Mouse (Mus musculus) hindbrain, embryonic 10.5 days (tissue): Measurements from ENCODE around the gene Usp2. TPM values are rescaled to one million over a fixed set of nuclear protein-coding genes. Genes with fewer than 3 reads are reported as not detected.

Experiments used
- DNase-seq: peaks from one replicate; pipeline ENCODE4 v3.0.0-alpha.2; 2017; ENCODE audit warnings: low spot score
- H3K27ac ChIP-seq: fragments of 300-500 bp; sonication (generic); 2 replicates; pipeline ENCODE4 v1.5.1; 2016; ENCODE audit warnings: mild to moderate bottlenecking, moderate library complexity
- H3K27me3 ChIP-seq: fragments of 300-500 bp; sonication (generic); 2 replicates; pipeline ENCODE4 v1.6.1; 2016; ENCODE audit warnings: mild to moderate bottlenecking; ENCODE audit not compliant: poor library complexity, insufficient read depth, severe bottlenecking
- H3K36me3 ChIP-seq: fragments of 300-500 bp; sonication (generic); 2 replicates; pipeline ENCODE4 v1.6.1; 2016; ENCODE audit warnings: mild to moderate bottlenecking, moderate library complexity
- H3K4me1 ChIP-seq: fragments of 300-500 bp; sonication (generic); replicated peaks from 2 replicates; pipeline ENCODE4 v1.6.1; 2016; ENCODE audit warnings: mild to moderate bottlenecking
- H3K4me3 ChIP-seq: fragments of 300-500 bp; sonication (generic); 2 replicates; pipeline ENCODE4 v1.5.1; 2016; ENCODE audit warnings: mild to moderate bottlenecking, moderate library complexity
- H3K9me3 ChIP-seq: fragments of 300-500 bp; sonication (generic); 2 replicates; pipeline ENCODE4 v1.6.1; 2016; ENCODE audit warnings: mild to moderate bottlenecking, moderate library complexity
- WGBS: fragments of 180-500 bp; shearing (Covaris S2); methylation state at CpG from one replicate; pipeline ENCODE4 v1.1.7; 2016; 5-methylcytosine and 5-hydroxymethylcytosine counted together
- polyA plus RNA-seq: library from polyadenylated mRNA; unstranded; fragments of >200 nt; fragmentation: Nextera tagmentation; extraction: Ambion mirVana; gene quantifications from 2 replicates; pipeline ENCODE4 v1.2.1, GENCODE M21; 2016

The Usp2 gene
- polyA plus RNA-seq, 1 experiment from 2014 or later: 13.5 TPM

DNA sequence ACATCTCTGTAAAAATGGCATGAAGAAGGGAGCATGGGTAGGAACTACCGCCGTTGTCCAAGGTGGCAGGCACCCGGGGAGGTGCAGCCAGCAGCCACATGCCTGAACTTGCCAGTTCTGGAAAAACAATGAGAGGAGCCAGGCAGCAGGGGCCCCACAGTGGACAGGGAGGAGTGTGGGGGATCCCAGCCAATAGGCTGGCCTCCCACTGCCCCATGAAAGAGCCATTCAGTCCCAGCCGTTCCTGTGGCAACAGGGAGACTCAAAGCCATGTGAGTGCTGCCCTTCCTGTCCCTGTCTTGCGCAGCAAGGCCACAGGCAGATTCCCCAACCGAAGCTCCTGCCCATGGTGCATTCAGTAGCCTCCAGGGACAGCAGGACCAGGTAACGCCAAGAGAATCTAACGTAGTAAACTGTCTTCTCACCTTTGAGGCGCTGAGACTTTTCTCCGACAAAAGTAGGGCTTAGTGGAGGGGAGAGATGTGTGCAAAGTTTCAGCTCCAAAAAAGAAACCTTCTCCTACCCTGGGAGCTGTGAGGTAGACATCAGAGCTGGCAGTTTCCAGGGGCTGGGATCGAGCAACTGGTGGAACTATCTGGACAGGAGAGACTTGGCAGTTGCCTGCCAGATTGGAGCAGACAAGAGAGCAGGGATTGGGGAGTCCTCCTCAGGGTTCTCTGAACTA is 5.2 kb downstream of the Usp2 start:
- H3K4me1 ChIP-seq: peaks cover 87% of the 10 kb centered on the region
- 17% methylated on average over 11 of the region's 11 CpGs for WGBS

DNA sequence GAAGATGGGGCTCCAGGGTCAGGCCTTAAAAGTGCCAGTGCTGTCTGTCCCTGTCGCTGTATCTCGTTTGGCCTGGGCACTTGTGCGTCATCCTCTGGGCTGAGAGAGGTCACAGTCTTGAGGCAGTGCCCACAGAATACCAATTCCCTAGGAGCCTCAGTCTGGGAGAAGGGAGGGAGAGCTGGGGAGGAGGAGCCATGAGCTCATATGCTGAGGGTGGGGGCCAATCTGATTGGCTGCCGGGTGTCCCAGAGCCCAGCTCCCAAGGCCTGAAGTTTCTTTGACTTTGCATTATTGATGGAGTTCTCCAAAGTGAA is 5.7 kb downstream of the Usp2 start:
- Histone ChIP-seq H3K4me1 (peaks cover 85% of the 10 kb centered on the region), H3K36me3 (0 out of 2 replicates have a peak, but pooled peaks cover 7% of the 10 kb centered on the region), H3K27ac (peak overlapping the region; percentile 88), H3K27me3 (peaks cover 54% of the 10 kb centered on the region), H3K4me3 (peak overlapping the region; percentile 39), H3K9me3 (no peaks in the 10 kb centered on the region)
- DNase-seq: peak; percentile 62
- 18% methylated on average over 4 of the region's 4 CpGs for WGBS

More for the DNA sequence above, 5.2 kb downstream of the Usp2 start:
- H3K9me3 ChIP-seq: no peaks in the 10 kb centered on the region
- H3K36me3 ChIP-seq: 0 out of 2 replicates have a peak, but pooled peaks cover 7% of the 10 kb centered on the region
- peak; percentile 82 for DNase-seq
- peaks cover 52% of the 10 kb centered on the region for H3K27me3 ChIP-seq
- H3K4me3 ChIP-seq: peak overlapping the region; percentile 39
- peak overlapping the region; percentile 88 for H3K27ac ChIP-seq

- Histone ChIP-seq H3K36me3 (0 out of 2 replicates have a peak, but pooled peaks cover 7% of the 10 kb centered on the region), H3K27ac (peak overlapping the region; percentile 88), H3K9me3 (no peaks in the 10 kb centered on the region), H3K27me3 (peaks cover 52% of the 10 kb centered on the region), H3K4me3 (peak overlapping the region; percentile 39), H3K4me1 (peaks cover 79% of the 10 kb centered on the region)
- WGBS: 54% methylated on average over 5 of the region's 5 CpGs
- DNase-seq: no peak
Measured at GRCm38 (mm10) chr9:44073115-44073514, 6.3 kb downstream of the Usp2 start.

- Histone ChIP-seq H3K9me3 (no peaks in the 10 kb centered on the region), H3K4me1 (peaks cover 84% of the 10 kb centered on the region), H3K4me3 (no peak overlapping the region), H3K27ac (peak overlapping the region; percentile 71), H3K27me3 (peaks cover 54% of the 10 kb centered on the region), H3K36me3 (0 out of 2 replicates have a peak, but pooled peaks cover 7% of the 10 kb centered on the region)
- WGBS: 58% methylated on average over 9 of the region's 9 CpGs
- no peak for DNase-seq
Measured at GRCm38 (mm10) chr9:44074395-44075275, 7.8 kb downstream of the Usp2 start.

GRCm38 (mm10) chr9:44075276-44075995 is 8.6 kb downstream of the Usp2 start:
- H3K27me3 ChIP-seq: peaks cover 55% of the 10 kb centered on the region
- 68% methylated on average over 24 of the region's 24 CpGs for WGBS
- DNase-seq: no peak
- H3K4me1 ChIP-seq: peaks cover 81% of the 10 kb centered on the region
- no peak overlapping the region for H3K27ac ChIP-seq
- no peak overlapping the region for H3K4me3 ChIP-seq
- H3K36me3 ChIP-seq: 0 out of 2 replicates have a peak, but pooled peaks cover 7% of the 10 kb centered on the region
- H3K9me3 ChIP-seq: no peaks in the 10 kb centered on the region

- 63% methylated on average over 16 of the region's 16 CpGs for WGBS
- Histone ChIP-seq H3K4me3 (no peak overlapping the region), H3K27me3 (peaks cover 60% of the 10 kb centered on the region), H3K4me1 (peaks cover 74% of the 10 kb centered on the region), H3K36me3 (0 out of 2 replicates have a peak, but pooled peaks cover 7% of the 10 kb centered on the region), H3K9me3 (no peaks in the 10 kb centered on the region), H3K27ac (no peak overlapping the region)
- no peak for DNase-seq
Measured at GRCm38 (mm10) chr9:44075996-44076763, 9.4 kb downstream of the Usp2 start.

DNA sequence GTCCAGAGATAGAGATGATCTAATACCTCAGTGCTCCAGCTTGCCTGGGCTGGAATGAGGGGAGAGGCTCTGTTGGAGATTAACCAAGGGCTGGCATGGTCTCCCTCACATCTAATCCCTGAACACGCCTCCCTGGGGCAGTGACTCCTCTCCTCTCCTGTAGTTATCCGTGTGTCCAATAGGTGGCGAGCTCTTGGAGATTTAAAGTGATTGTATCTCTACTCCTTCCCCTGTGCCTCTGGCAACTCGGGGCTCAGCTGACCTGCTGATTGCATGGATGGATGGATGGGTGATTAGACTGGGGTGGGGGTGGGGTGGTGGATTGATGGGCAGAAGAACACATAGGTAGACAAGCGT is 9.9 kb downstream of the Usp2 start:
- 11% methylated on average over 5 of the region's 5 CpGs for WGBS
- Histone ChIP-seq H3K4me3 (no peak overlapping the region), H3K9me3 (no peaks in the 10 kb centered on the region), H3K36me3 (0 out of 2 replicates have a peak, but pooled peaks cover 7% of the 10 kb centered on the region), H3K27ac (no peak overlapping the region), H3K27me3 (peaks cover 65% of the 10 kb centered on the region), H3K4me1 (peaks cover 68% of the 10 kb centered on the region)
- DNase-seq: peak; percentile 58

GRCm38 (mm10) chr9:44077266-44077910 is 10.6 kb downstream of the Usp2 start:
- Histone ChIP-seq H3K4me3 (no peak overlapping the region), H3K27me3 (peaks cover 72% of the 10 kb centered on the region), H3K27ac (no peak overlapping the region), H3K9me3 (no peaks in the 10 kb centered on the region), H3K4me1 (peaks cover 62% of the 10 kb centered on the region), H3K36me3 (0 out of 2 replicates have a peak, but pooled peaks cover 7% of the 10 kb centered on the region)
- DNase-seq: no peak
- WGBS: 84% methylated on average over 11 of the region's 11 CpGs

- Histone ChIP-seq H3K27ac (no peak overlapping the region), H3K4me1 (peaks cover 53% of the 10 kb centered on the region), H3K36me3 (0 out of 2 replicates have a peak, but pooled peaks cover 7% of the 10 kb centered on the region), H3K27me3 (peaks cover 80% of the 10 kb centered on the region), H3K4me3 (no peak overlapping the region), H3K9me3 (no peaks in the 10 kb centered on the region)
- WGBS: 83% methylated on average over 10 of the region's 10 CpGs
- DNase-seq: no peak
Measured at GRCm38 (mm10) chr9:44078136-44078797, 11.4 kb downstream of the Usp2 start.

GRCm38 (mm10) chr9:44078955-44079756 is 12.3 kb downstream of the Usp2 start:
- H3K9me3 ChIP-seq: no peaks in the 10 kb centered on the region
- no peak overlapping the region for H3K4me3 ChIP-seq
- peak overlapping the region; percentile 41; the same call in 1 of the 2 replicates for H3K27ac ChIP-seq
- WGBS: 46% methylated on average over 16 of the region's 16 CpGs
- H3K27me3 ChIP-seq: peaks cover 89% of the 10 kb centered on the region
- H3K4me1 ChIP-seq: peaks cover 54% of the 10 kb centered on the region
- no peak for DNase-seq
- 0 out of 2 replicates have a peak, but pooled peaks cover 7% of the 10 kb centered on the region for H3K36me3 ChIP-seq
